Mouse (Mus musculus): ENCODE data around the gene Esrrg.

GRCm38 (mm10) chr1:188009868-188010267 is 401.3 kb downstream of the Esrrg start:
- TF ChIP-seq GATA1 (IDR thresholded peaks at IDR 0.05; ENCODE audit: borderline replicate concordance, low read length): no peak
- TF ChIP-seq FLI1 (IDR thresholded peaks at IDR 0.05; ENCODE audit: low read length): no peak

Data from megakaryocyte, embryonic 14.5 days (primary cell).